Mouse (Mus musculus): ENCODE measurements at regions not wholly inside any gene's neighbourhood (a gene's known extent, or its start where the extent isn't known, plus 50 kb on each side); places are given as distances from the start of the nearest gene placed in this dataset.

GRCm38 (mm10) chr8:107846141-107846540 is 96.3 kb upstream of the Zfhx3 start:
- no peak for TF ChIP-seq POLR2A (IDR thresholded peaks at IDR 0.05; ENCODE audit: low read depth, low read length)
- no peak for TF ChIP-seq CTCF (IDR thresholded peaks at IDR 0.05; ENCODE audit: borderline replicate concordance, insufficient read depth, low read length)

All from embryonic fibroblast, embryonic 13.5 days (primary cell).